32 mouse cellular contexts compared by ENCODE assay signal in genomic region chr9:31901781-31902180, GRCm38 (mm10). TPM values are rescaled to one million over a fixed set of nuclear protein-coding genes. Genes with fewer than 3 reads are reported as not detected.
DNase-seq lines count a peak whose midpoint lies in the region; ATAC-seq lines count a peak whose summit lies in the region.
"Had no signal": no experiment of that assay in that cellular context is flagged by ENCODE, and none has a peak within 500 bp of the region (broad histone marks: within the 10 kb centered on the region; RNA-seq: fewer than 3 reads in every experiment).

No protein-coding gene starts in this region.

- H3K36me3 ChIP-seq in heart, embryonic 10.5 days, result no peaks in the 10 kb centered on the region
- H3K36me3 ChIP-seq in intestine, embryonic 15.5 days, result no peaks in the 10 kb centered on the region
- H3K36me3 ChIP-seq: embryonic facial prominence, embryonic 10.5 days; embryonic facial prominence, embryonic 13.5 days; forebrain, embryonic 12.5 days; hindbrain, embryonic 12.5 days; hindbrain, embryonic 15.5 days had no signal

- no peak overlapping the region for H3K4me3 ChIP-seq in heart, embryonic 10.5 days
- H3K4me3 ChIP-seq in intestine, embryonic 15.5 days (replicated peaks), result no peak overlapping the region
- H3K4me3 ChIP-seq: embryonic facial prominence, embryonic 10.5 days; embryonic facial prominence, embryonic 13.5 days; erythroblast, embryonic 14.5 days; forebrain, embryonic 12.5 days; heart, adult 2 months; hindbrain, embryonic 12.5 days; hindbrain, embryonic 15.5 days had no signal

- no peaks in the 10 kb centered on the region for H3K9me3 ChIP-seq in heart, embryonic 10.5 days
- no peaks in the 10 kb centered on the region for H3K9me3 ChIP-seq in intestine, embryonic 15.5 days
- H3K9me3 ChIP-seq: embryonic facial prominence, embryonic 10.5 days; embryonic facial prominence, embryonic 13.5 days; forebrain, embryonic 12.5 days; hindbrain, embryonic 12.5 days; hindbrain, embryonic 15.5 days had no signal

- H3K27ac ChIP-seq in heart, embryonic 10.5 days, result no peak overlapping the region
- no peak overlapping the region for H3K27ac ChIP-seq in intestine, embryonic 15.5 days
- H3K27ac ChIP-seq: embryonic facial prominence, embryonic 10.5 days; embryonic facial prominence, embryonic 13.5 days; forebrain, embryonic 12.5 days; heart, adult 2 months; hindbrain, embryonic 12.5 days; hindbrain, embryonic 15.5 days had no signal

- H3K4me1 ChIP-seq in heart, embryonic 10.5 days, result no peaks in the 10 kb centered on the region
- H3K4me1 ChIP-seq in intestine, embryonic 15.5 days (replicated peaks), result no peaks in the 10 kb centered on the region
- H3K4me1 ChIP-seq: embryonic facial prominence, embryonic 10.5 days; embryonic facial prominence, embryonic 13.5 days; forebrain, embryonic 12.5 days; hindbrain, embryonic 12.5 days; hindbrain, embryonic 15.5 days had no signal

- H3K4me2 ChIP-seq in intestine, embryonic 15.5 days (replicated peaks), result no peak overlapping the region
- H3K4me2 ChIP-seq: embryonic facial prominence, embryonic 13.5 days; forebrain, embryonic 12.5 days; heart, embryonic 11.5 days; hindbrain, embryonic 12.5 days; hindbrain, embryonic 15.5 days had no signal

- H3K9ac ChIP-seq in intestine, embryonic 15.5 days, result no peak overlapping the region
- H3K9ac ChIP-seq: embryonic facial prominence, embryonic 13.5 days; forebrain, embryonic 12.5 days; hindbrain, embryonic 12.5 days; hindbrain, embryonic 15.5 days had no signal

- DNase-seq in adrenal gland, postnatal 14 days, result peak; percentile 27
- DNase-seq in adrenal gland, adult 18-20 months (ENCODE audit: low spot score in 2 of 2), result no peak
- peak; percentile 25 for DNase-seq in heart, adult 11 months
- no peak for DNase-seq in heart, embryonic 10.5 days (ENCODE audit: low spot score)
- DNase-seq in right cerebral cortex, postnatal 10 days (ENCODE audit: low spot score in 2 of 2), result peak; percentile 53 to 64
- DNase-seq in right cerebral cortex, adult 18-20 months, result no peak
- peak; percentile 51 for DNase-seq in brain, adult 2 months (ENCODE audit: low read depth, low spot score)
- DNase-seq: adrenal gland, postnatal 10 days; cerebellum, adult 11-12 months; cerebellum, adult 8-10 months; cerebellum, postnatal 10 days; cerebellum, postnatal 36 days; embryo, embryonic 11 days; gastrocnemius, postnatal 25 days; heart, adult 2 months; kidney, adult 11 months; kidney, adult 8-10 months had no signal

- ATAC-seq in intestine, embryonic 15.5 days, result no peak
- ATAC-seq: CD4-positive, CD25-positive, alpha-beta regulatory T cell, adult 4 months; forebrain, embryonic 16.5 days had no signal

- no peaks in the 10 kb centered on the region for H3K27me3 ChIP-seq in heart, embryonic 10.5 days (ENCODE audit: insufficient read depth, poor library complexity, severe bottlenecking)
- no peaks in the 10 kb centered on the region for H3K27me3 ChIP-seq in intestine, embryonic 15.5 days (replicated peaks)
- H3K27me3 ChIP-seq: hindbrain, embryonic 15.5 days had no signal

- 80% methylated on average over 2 of the region's 2 CpGs for WGBS in heart, embryonic 10.5 days
- WGBS in intestine, embryonic 15.5 days, result 86% methylated on average over 2 of the region's 2 CpGs

RNA-seq across cellular contexts. Expression of gene Barx2, which starts 11.5 kb away (rescaled TPM):
- not detected in 2 replicates for total RNA-seq in adrenal gland, postnatal 14 days (2021)
- under 1 TPM in 1 of 2 experiments, not detected in 1; 0.29 TPM for total RNA-seq in adrenal gland, adult 18-20 months (2021)
- polyA plus RNA-seq in heart, embryonic 10.5 days (2016; fragmentation: Nextera tagmentation; extraction: Ambion mirVana), result 0.21 and 0.26 TPM in 2 replicates
- 0.14 and 0.21 TPM in 2 replicates for polyA plus RNA-seq in intestine, embryonic 15.5 days (2015; fragmentation: Nextera tagmentation; extraction: Ambion mirVana)
- total RNA-seq: hematopoietic stem cell, adult 5-6 weeks; MEL had no signal
- polyA plus RNA-seq: C2C12; CD4-positive, CD25-positive, alpha-beta regulatory T cell, adult 4 months; erythroblast, embryonic 14.5 days; forebrain, embryonic 12.5 days; forebrain, embryonic 16.5 days; heart, embryonic 14.5 days; heart, postnatal 0 days had no signal

Comparison
In these comparisons a context has a peak if more than half of its experiments do, and no peak if none do; other contexts are left out.
1. DNase-seq: peak in adrenal gland, postnatal 14 days (single experiment), heart, adult 11 months (single experiment), right cerebral cortex, postnatal 10 days (2 of 2) and brain, adult 2 months (single experiment); none in adrenal gland, adult 18-20 months (0 of 2), heart, embryonic 10.5 days (single experiment) and right cerebral cortex, adult 18-20 months (single experiment).